Mouse (Mus musculus) stomach, postnatal 0 days (tissue): Measurements from ENCODE around the gene Ttll12. TPM values are rescaled to one million over a fixed set of nuclear protein-coding genes. Genes with fewer than 3 reads are reported as not detected.

Source experiments
- ATAC-seq: fragments of 200-750 bp; cut with Nextera tagmentation; 2 replicates; pipeline ENCODE4 v1.8.0; 2017; ENCODE audit not compliant: low FRiP score, low TSS enrichment
- DNase-seq: peaks from one replicate; pipeline ENCODE4 v3.0.0-alpha.2; 2016; ENCODE audit warnings: low spot score
- H3K27ac ChIP-seq: fragments of 300-500 bp; sonication (generic); replicated peaks from 2 replicates; pipeline ENCODE4 v1.5.1; 2014; ENCODE audit warnings: mild to moderate bottlenecking, control low read depth
- H3K27me3 ChIP-seq: fragments of 300-500 bp; sonication (generic); 2 replicates; pipeline ENCODE4 v1.6.1; 2014; ENCODE audit warnings: low read length; ENCODE audit not compliant: control insufficient read depth, insufficient read depth
- H3K36me3 ChIP-seq: fragments of 300-500 bp; sonication (generic); 2 replicates; pipeline ENCODE4 v1.6.1; 2014; ENCODE audit warnings: low read length, mixed read lengths; ENCODE audit not compliant: control insufficient read depth, insufficient read depth
- H3K4me1 ChIP-seq: fragments of 300-500 bp; sonication (generic); replicated peaks from 2 replicates; pipeline ENCODE4 v1.6.1; 2014; ENCODE audit warnings: antibody characterized with exemption; ENCODE audit not compliant: control insufficient read depth, insufficient read depth
- H3K4me2 ChIP-seq: fragments of 300-500 bp; sonication (generic); replicated peaks from 2 replicates; pipeline ENCODE4 v1.6.1; 2014; ENCODE audit warnings: low read depth, mild to moderate bottlenecking, control low read depth, moderate library complexity
- H3K4me3 ChIP-seq: fragments of 300-500 bp; sonication (generic); 2 replicates; pipeline ENCODE4 v1.5.1; 2014; ENCODE audit warnings: low read depth, low read length, control low read depth
- H3K9ac ChIP-seq: fragments of 300-500 bp; sonication (generic); 2 replicates; pipeline ENCODE4 v1.6.1; 2014; ENCODE audit warnings: mild to moderate bottlenecking, low read length, control low read depth, mixed read lengths
- H3K9me3 ChIP-seq: fragments of 300-500 bp; sonication (generic); 2 replicates; pipeline ENCODE4 v1.6.1; 2016; ENCODE audit warnings: low read length; ENCODE audit not compliant: control insufficient read depth
- CTCF ChIP-seq: IDR thresholded peaks from 2 replicates; pipeline ENCODE4 v1.5.1; 2016; ENCODE audit warnings: antibody characterized with exemption, low read depth, mild to moderate bottlenecking, moderate library complexity
- EP300 ChIP-seq: optimal IDR thresholded peaks from 2 replicates; pipeline ENCODE3; 2016; ENCODE audit warnings: antibody characterized with exemption
- WGBS: fragments of 180-500 bp; shearing (Covaris S2); extraction: QIAGEN DNeasy Blood & Tissue Kit; methylation state at CpG from one replicate; pipeline ENCODE4 v1.1.7; 2014; 5-methylcytosine and 5-hydroxymethylcytosine counted together
- polyA plus RNA-seq: library from polyadenylated mRNA; unstranded; fragments of >200 nt; fragmentation: Nextera tagmentation; extraction: Ambion mirVana; gene quantifications from 2 replicates; pipeline ENCODE4 v1.2.1, GENCODE M21; 2015

The Ttll12 gene
- polyA plus RNA-seq, 1 experiment from 2014 or later = 17.3 TPM

DNA sequence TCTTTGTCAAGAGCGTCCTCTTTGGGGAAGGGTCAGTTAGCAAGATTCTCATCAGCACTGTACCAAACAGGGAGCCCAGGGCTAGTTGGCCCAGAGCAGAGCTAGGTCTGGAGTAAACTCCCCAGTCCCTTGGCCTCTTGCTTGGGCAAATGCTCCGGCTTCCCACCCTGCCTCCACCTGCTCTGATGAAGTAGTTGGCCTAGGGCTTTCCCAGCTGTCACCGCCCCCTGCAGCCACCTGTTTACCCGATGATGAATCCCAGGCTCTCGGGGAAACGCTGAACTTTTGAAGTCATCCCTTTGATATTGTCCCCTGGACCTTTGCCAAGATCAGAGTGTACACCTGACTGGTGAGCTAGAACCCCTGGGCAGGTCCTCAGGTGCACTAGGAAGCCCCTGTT is 41.8 kb upstream of the Ttll12 start:
- Histone ChIP-seq H3K27me3 (no peaks in the 10 kb centered on the region), H3K4me3 (no peak overlapping the region), H3K36me3 (no peaks in the 10 kb centered on the region), H3K9ac (no peak overlapping the region), H3K9me3 (no peaks in the 10 kb centered on the region), H3K4me2 (no peak overlapping the region), H3K4me1 (no peaks in the 10 kb centered on the region), H3K27ac (no peak overlapping the region)
- no peak for DNase-seq
- 44% methylated on average over 6 of the region's 6 CpGs for WGBS
- TF ChIP-seq EP300 (no peak), CTCF (no peak)
- no peak for ATAC-seq

GRCm38 (mm10) chr15:83635251-83635650 is 40.3 kb upstream of the Ttll12 start:
- Histone ChIP-seq H3K27me3 (no peaks in the 10 kb centered on the region), H3K36me3 (0 out of 2 replicates have a peak, but pooled peaks cover under 1% of the 10 kb centered on the region), H3K9me3 (no peaks in the 10 kb centered on the region), H3K9ac (no peak overlapping the region), H3K4me3 (no peak overlapping the region), H3K4me2 (no peak overlapping the region), H3K4me1 (no peaks in the 10 kb centered on the region), H3K27ac (no peak overlapping the region)
- no peak for DNase-seq
- TF ChIP-seq EP300 (no peak), CTCF (no peak)
- no peak for ATAC-seq
- WGBS = 39% methylated on average over 3 of the region's 3 CpGs

GRCm38 (mm10) chr15:83634076-83634475 is 39.1 kb upstream of the Ttll12 start:
- TF ChIP-seq EP300 (no peak), CTCF (peak; percentile 84)
- no peak overlapping the region for H3K4me2 ChIP-seq
- DNase-seq = no peak
- no peaks in the 10 kb centered on the region for H3K27me3 ChIP-seq
- ATAC-seq = no peak
- H3K9me3 ChIP-seq = no peaks in the 10 kb centered on the region
- H3K4me1 ChIP-seq = no peaks in the 10 kb centered on the region
- no peak overlapping the region for H3K9ac ChIP-seq
- WGBS = 6% methylated on average over 1 of the region's 1 CpGs
- H3K36me3 ChIP-seq = 0 out of 2 replicates have a peak, but pooled peaks cover 3% of the 10 kb centered on the region
- no peak overlapping the region for H3K4me3 ChIP-seq
- no peak overlapping the region for H3K27ac ChIP-seq

DNA sequence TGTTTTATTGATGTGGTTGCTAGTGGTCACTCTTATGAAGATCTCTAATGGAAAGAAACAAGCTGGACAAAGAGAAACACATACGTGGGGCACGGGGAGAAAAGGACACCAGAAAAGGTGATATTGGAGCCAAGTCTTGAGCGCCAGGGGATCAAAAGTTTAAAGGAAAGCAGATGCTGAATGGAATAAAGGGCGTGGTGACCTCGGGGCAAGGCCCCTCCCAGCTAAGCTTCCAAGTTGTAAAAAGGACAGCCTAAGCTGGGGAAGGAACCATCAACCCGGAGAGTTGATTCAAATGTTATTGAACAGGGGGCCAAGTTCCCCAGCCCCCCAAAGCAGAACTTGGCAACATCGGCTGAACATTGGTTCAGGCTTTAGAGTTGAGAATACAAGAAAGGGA is 36.1 kb upstream of the Ttll12 start:
- ATAC-seq = no peak
- no peak for DNase-seq
- Histone ChIP-seq H3K9ac (no peak overlapping the region), H3K4me1 (no peaks in the 10 kb centered on the region), H3K9me3 (no peaks in the 10 kb centered on the region), H3K4me3 (no peak overlapping the region), H3K27me3 (no peaks in the 10 kb centered on the region), H3K27ac (no peak overlapping the region), H3K4me2 (no peak overlapping the region), H3K36me3 (0 out of 2 replicates have a peak, but pooled peaks cover 3% of the 10 kb centered on the region)
- WGBS = 64% methylated on average over 7 of the region's 7 CpGs
- no peak for TF ChIP-seq CTCF

GRCm38 (mm10) chr15:83629716-83630115 is 34.8 kb upstream of the Ttll12 start:
- Histone ChIP-seq H3K36me3 (0 out of 2 replicates have a peak, but pooled peaks cover 3% of the 10 kb centered on the region), H3K9me3 (no peaks in the 10 kb centered on the region), H3K4me1 (no peaks in the 10 kb centered on the region), H3K9ac (no peak overlapping the region), H3K27me3 (no peaks in the 10 kb centered on the region), H3K4me3 (no peak overlapping the region), H3K27ac (no peak overlapping the region), H3K4me2 (no peak overlapping the region)
- TF ChIP-seq EP300 (no peak), CTCF (peak; percentile 35; the same call in 1 of the 2 replicates)
- ATAC-seq (no peak), DNase-seq (no peak)
- WGBS = 78% methylated on average over 3 of the region's 3 CpGs

DNA sequence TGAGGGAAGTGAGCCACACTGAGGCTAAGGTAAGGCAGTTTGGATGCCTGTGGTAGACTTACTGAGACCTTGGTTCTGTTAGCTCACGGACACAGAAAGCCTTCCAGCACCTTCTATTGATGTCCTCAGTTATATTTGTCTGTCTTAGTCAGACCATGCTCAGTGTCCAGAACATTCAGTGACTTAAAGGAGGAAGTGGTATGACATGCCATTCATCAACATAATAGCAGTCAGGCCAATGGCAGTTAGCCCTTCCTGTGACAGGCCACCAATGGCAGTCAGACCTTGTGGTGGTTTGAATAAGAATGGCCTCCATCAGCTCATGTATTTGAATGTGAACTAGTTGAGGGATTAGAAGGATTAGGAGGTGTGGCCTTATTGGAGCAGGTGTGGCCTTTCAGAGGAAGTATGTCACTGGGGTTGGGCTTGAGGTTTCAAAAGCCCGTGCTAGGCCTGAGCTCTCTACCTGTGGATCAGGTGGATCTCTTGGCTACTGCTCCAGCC is 31.2 kb upstream of the Ttll12 start:
- H3K9me3 ChIP-seq = no peaks in the 10 kb centered on the region
- 93% methylated on average over 2 of the region's 2 CpGs for WGBS
- H3K4me3 ChIP-seq = no peak overlapping the region
- H3K9ac ChIP-seq = no peak overlapping the region
- no peaks in the 10 kb centered on the region for H3K4me1 ChIP-seq
- TF ChIP-seq CTCF (no peak), EP300 (no peak)
- H3K27me3 ChIP-seq = no peaks in the 10 kb centered on the region
- 0 out of 2 replicates have a peak, but pooled peaks cover 3% of the 10 kb centered on the region for H3K36me3 ChIP-seq
- no peak overlapping the region for H3K27ac ChIP-seq
- DNase-seq (no peak), ATAC-seq (no peak)
- H3K4me2 ChIP-seq = no peak overlapping the region
